Mouse (Mus musculus) olfactory bulb, adult 2 months (tissue): ENCODE data around the gene Kif22. TPM values are rescaled to one million over a fixed set of nuclear protein-coding genes. Genes with fewer than 3 reads are reported as not detected.

ENCODE experiments used
- H3K27ac ChIP-seq: fragments of 200-500 bp; 2 replicates; pipeline ENCODE4 v1.5.1; 2012; ENCODE audit warnings: low read depth, low read length; ENCODE audit not compliant: insufficient read depth
- H3K4me1 ChIP-seq: fragments of 200-500 bp; 2 replicates; pipeline ENCODE4 v1.6.1; 2012; ENCODE audit warnings: low read length; ENCODE audit not compliant: control insufficient read depth, insufficient read depth
- H3K4me3 ChIP-seq: fragments of 200-500 bp; 2 replicates; pipeline ENCODE4 v1.5.1; 2012; ENCODE audit warnings: mild to moderate bottlenecking, low read depth, low read length, moderate library complexity; ENCODE audit not compliant: insufficient read depth
- CTCF ChIP-seq: fragments of 200-500 bp; IDR thresholded peaks from 2 replicates; pipeline ENCODE4 v1.5.1; 2012; ENCODE audit warnings: low read depth, mild to moderate bottlenecking, low read length, moderate library complexity; ENCODE audit not compliant: insufficient read depth
- POLR2A ChIP-seq: fragments of 200-500 bp; IDR thresholded peaks from 2 replicates; pipeline ENCODE4 v1.6.1; 2012; ENCODE audit warnings: mild to moderate bottlenecking, low read depth, low read length, moderate library complexity; ENCODE audit not compliant: insufficient read depth
- WGBS: fragments of 180-500 bp; shearing (Covaris S2); methylation state at CpG from one replicate; pipeline ENCODE4 v1.1.7; 2018; 5-methylcytosine and 5-hydroxymethylcytosine counted together
- polyA plus RNA-seq: library from polyadenylated mRNA; stranded (reverse); fragments of >200 nt; gene quantifications from 2 replicates; pipeline ENCODE4 v1.2.4, GENCODE M21; 2012; ENCODE audit warnings: low replicate concordance; ENCODE audit not compliant: missing spikeins, insufficient read depth, insufficient read length

The Kif22 gene
- polyA plus RNA-seq, 1 experiment, result not detected

- Histone ChIP-seq H3K4me1 (peaks cover 10% of the 10 kb centered on the region), H3K4me3 (no peak overlapping the region), H3K27ac (no peak overlapping the region)
- TF ChIP-seq POLR2A, result no peak
- no peak for TF ChIP-seq CTCF
- WGBS, result 83% methylated on average over 4 of the region's 4 CpGs
Observed at GRCm38 (mm10) chr7:127004122-127004875, 38.0 kb downstream of the Kif22 start.

- H3K27ac ChIP-seq, result no peak overlapping the region
- H3K4me3 ChIP-seq, result no peak overlapping the region
- peaks cover 7% of the 10 kb centered on the region for H3K4me1 ChIP-seq
- WGBS, result 87% methylated on average over 5 of the region's 5 CpGs
- TF ChIP-seq POLR2A (no peak), CTCF (no peak)
Observed at GRCm38 (mm10) chr7:127003620-127004019, 38.7 kb downstream of the Kif22 start.

- TF ChIP-seq CTCF, result no peak
- TF ChIP-seq POLR2A, result no peak
- H3K27ac ChIP-seq, result no peak overlapping the region
- H3K4me3 ChIP-seq, result no peak overlapping the region
- no peaks in the 10 kb centered on the region for H3K4me1 ChIP-seq
- WGBS, result 89% methylated on average over 10 of the region's 10 CpGs
Observed at GRCm38 (mm10) chr7:126999568-126999967, 42.7 kb downstream of the Kif22 start.

DNA sequence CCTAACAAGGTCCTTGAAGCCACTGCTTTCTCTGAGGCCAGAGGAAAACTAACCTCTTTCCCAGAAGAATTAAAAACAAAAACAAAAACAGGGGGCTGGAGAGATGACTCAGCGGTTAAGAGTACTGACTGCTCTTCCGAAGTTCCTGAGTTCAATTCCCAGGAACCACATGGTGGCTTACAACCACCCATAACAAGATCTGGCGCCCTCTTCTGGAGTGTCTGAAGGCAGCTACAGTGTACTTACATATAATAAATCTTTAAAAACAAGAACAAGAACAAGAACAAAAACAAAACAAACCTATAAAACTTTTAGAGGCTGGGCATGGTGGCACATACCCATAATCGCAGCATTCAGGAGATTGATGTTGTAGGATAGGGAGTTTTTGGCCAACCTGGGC lies 45.8 kb downstream of the Kif22 start:
- H3K4me3 ChIP-seq, result no peak overlapping the region
- TF ChIP-seq CTCF (no peak), POLR2A (no peak)
- H3K27ac ChIP-seq, result no peak overlapping the region
- 88% methylated on average over 4 of the region's 4 CpGs for WGBS
- H3K4me1 ChIP-seq, result no peaks in the 10 kb centered on the region

DNA sequence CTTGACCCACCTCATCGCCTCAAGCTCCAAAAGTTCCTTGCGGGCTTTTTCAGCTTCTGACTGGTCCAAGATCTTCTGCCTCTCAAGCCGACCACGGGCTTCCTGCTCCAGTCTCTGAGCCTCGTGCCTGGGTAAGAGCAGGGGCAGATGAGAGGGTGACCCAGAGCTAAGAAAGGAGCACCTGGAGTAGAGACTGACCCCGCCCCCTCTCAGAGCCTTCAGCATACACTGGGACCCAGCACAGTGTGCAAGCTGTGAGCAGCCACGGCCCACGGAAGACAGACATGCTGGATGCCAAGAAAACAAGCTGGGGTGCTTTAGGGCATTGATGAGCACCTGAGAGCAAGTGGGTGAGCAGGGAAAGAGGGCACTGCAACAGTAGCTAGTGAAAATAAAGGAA lies 53.5 kb downstream of the Kif22 start:
- H3K4me1 ChIP-seq, result peaks cover 4% of the 10 kb centered on the region
- WGBS, result 75% methylated on average over 8 of the region's 8 CpGs
- no peak overlapping the region for H3K4me3 ChIP-seq
- no peak overlapping the region for H3K27ac ChIP-seq
- TF ChIP-seq CTCF, result no peak
- TF ChIP-seq POLR2A, result no peak

DNA sequence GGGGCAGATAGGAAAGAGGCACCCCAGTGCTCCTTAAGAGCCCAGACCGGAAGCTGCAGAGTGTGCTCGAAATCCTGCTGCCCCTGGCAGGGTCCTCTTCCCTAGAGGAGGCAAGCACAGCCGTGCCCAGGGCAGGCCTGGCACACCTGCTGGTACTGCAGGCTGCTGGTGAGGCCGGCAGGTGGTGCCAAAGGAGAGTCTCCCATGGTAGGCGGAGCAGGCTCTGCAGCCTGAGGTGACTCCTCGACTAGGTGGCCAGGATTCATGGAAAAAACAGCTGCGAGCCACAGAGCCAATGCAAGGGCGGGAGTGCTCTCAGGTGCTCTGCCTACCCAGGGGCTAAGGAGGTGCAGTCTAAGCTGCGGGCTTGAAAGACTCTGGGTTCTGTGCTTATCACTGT lies 56.0 kb downstream of the Kif22 start:
- Histone ChIP-seq H3K4me3 (no peak overlapping the region), H3K4me1 (peaks cover 4% of the 10 kb centered on the region), H3K27ac (no peak overlapping the region)
- WGBS, result 45% methylated on average over 9 of the region's 9 CpGs
- TF ChIP-seq CTCF, result peak; percentile 35; the same call in 1 of the 2 replicates
- TF ChIP-seq POLR2A, result no peak

DNA sequence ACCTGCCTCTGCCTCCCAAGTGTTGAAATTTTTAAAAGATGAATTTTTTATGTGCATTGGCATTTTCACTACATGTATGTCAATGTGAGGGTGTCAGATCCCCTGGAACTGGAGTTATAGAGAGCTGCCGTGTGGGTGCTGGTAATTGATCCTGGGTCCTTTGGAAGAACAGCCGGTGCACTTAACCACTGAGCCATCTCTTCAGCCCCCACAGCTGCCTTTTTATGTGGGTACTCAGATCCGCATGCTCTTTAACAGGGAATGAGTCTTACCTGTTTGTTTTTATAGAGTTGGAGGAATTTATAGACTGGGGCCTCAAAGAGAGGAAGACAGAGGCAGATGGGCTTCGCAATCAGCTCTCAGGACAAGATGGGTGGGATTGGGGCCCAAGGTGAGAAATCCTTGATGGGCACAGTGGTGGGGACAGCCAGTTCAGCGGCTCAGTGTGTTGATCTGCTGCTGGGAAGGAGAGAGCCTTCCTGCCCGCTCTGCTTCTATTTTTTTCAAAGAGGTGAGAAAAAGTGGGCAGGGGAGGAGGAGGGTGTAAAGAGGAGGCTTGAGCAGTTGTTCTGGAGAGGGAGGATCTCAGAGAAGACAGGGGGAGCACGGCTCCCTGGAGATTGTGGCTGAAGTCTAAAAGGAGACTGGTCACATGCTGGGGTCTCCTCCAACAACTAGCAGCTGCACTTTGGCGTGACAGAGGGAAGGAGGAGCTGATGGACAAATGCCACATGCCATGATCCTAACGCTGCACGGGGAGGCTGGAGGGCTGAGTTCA lies 57.4 kb downstream of the Kif22 start:
- no peak overlapping the region for H3K27ac ChIP-seq
- peaks cover 4% of the 10 kb centered on the region for H3K4me1 ChIP-seq
- H3K4me3 ChIP-seq, result no peak overlapping the region
- WGBS, result 55% methylated on average over 10 of the region's 10 CpGs
- TF ChIP-seq POLR2A, result no peak
- TF ChIP-seq CTCF, result no peak

GRCm38 (mm10) chr7:126983113-126983512 lies 59.2 kb downstream of the Kif22 start:
- H3K4me1 ChIP-seq, result peaks cover 6% of the 10 kb centered on the region
- 75% methylated on average over 7 of the region's 7 CpGs for WGBS
- H3K27ac ChIP-seq, result no peak overlapping the region
- no peak overlapping the region for H3K4me3 ChIP-seq
- TF ChIP-seq CTCF (no peak), POLR2A (no peak)

GRCm38 (mm10) chr7:126982054-126982453 lies 60.2 kb downstream of the Kif22 start:
- 96% methylated on average over 4 of the region's 4 CpGs for WGBS
- no peak overlapping the region for H3K4me3 ChIP-seq

More at GRCm38 (mm10) chr7:126982054-126982453, 60.2 kb downstream of the Kif22 start:
- no peak for TF ChIP-seq POLR2A
- no peak for TF ChIP-seq CTCF
- Histone ChIP-seq H3K27ac (no peak overlapping the region), H3K4me1 (peaks cover 7% of the 10 kb centered on the region)
